Mouse (Mus musculus) midbrain, embryonic 12.5 days (tissue): ENCODE data around the gene Ankrd42. TPM values are rescaled to one million over a fixed set of nuclear protein-coding genes. Genes with fewer than 3 reads are reported as not detected.
A peak's percentile ranks its signal among the peaks of the same experiment; 100 is the strongest.

Experiments
- ATAC-seq: fragments of 200-750 bp; cut with Nextera tagmentation; 2 replicates; pipeline ENCODE4 v1.8.0; 2017; ENCODE audit warnings: low read depth, moderate TSS enrichment, moderate library complexity; ENCODE audit not compliant: low FRiP score
- H3K27ac ChIP-seq: fragments of 300-500 bp; sonication (generic); replicated peaks from 2 replicates; pipeline ENCODE4 v1.5.1; 2016; ENCODE audit warnings: mild to moderate bottlenecking
- H3K27me3 ChIP-seq: fragments of 300-500 bp; sonication (generic); 2 replicates; pipeline ENCODE4 v1.6.1; 2016; ENCODE audit warnings: mild to moderate bottlenecking
- H3K36me3 ChIP-seq: fragments of 300-500 bp; sonication (generic); 2 replicates; pipeline ENCODE4 v1.6.1; 2016
- H3K4me1 ChIP-seq: fragments of 300-500 bp; sonication (generic); 2 replicates; pipeline ENCODE4 v1.6.1; 2016
- H3K4me2 ChIP-seq: fragments of 300-500 bp; sonication (generic); replicated peaks from 2 replicates; pipeline ENCODE4 v1.6.1; 2016; ENCODE audit warnings: mild to moderate bottlenecking, moderate library complexity
- H3K4me3 ChIP-seq: fragments of 300-500 bp; sonication (generic); 2 replicates; pipeline ENCODE4 v1.5.1; 2016; ENCODE audit warnings: mild to moderate bottlenecking
- H3K9ac ChIP-seq: fragments of 300-500 bp; sonication (generic); replicated peaks from 2 replicates; pipeline ENCODE4 v1.6.1; 2016; ENCODE audit warnings: mild to moderate bottlenecking, moderate library complexity
- H3K9me3 ChIP-seq: fragments of 300-500 bp; sonication (generic); 2 replicates; pipeline ENCODE4 v1.6.1; 2016; ENCODE audit warnings: mild to moderate bottlenecking
- WGBS: fragments of 180-500 bp; shearing (Covaris S2); methylation state at CpG from one replicate; pipeline ENCODE4 v1.1.7; 2016; 5-methylcytosine and 5-hydroxymethylcytosine counted together
- polyA plus RNA-seq: library from polyadenylated mRNA; unstranded; fragments of >200 nt; fragmentation: Nextera tagmentation; extraction: Ambion mirVana; gene quantifications from 2 replicates; pipeline ENCODE4 v1.2.1, GENCODE M21; 2016

Gene Ankrd42
- polyA plus RNA-seq, 1 experiment from 2014 or later: 12.7 TPM

GRCm38 (mm10) chr7:92558744-92559143, 78.2 kb downstream of the Ankrd42 start:
- H3K36me3 ChIP-seq: no peaks in the 10 kb centered on the region
- no peak for ATAC-seq
- peaks cover 8% of the 10 kb centered on the region for H3K4me1 ChIP-seq
- no peaks in the 10 kb centered on the region for H3K9me3 ChIP-seq
- H3K4me3 ChIP-seq: no peak overlapping the region
- no peaks in the 10 kb centered on the region for H3K27me3 ChIP-seq
- 83% methylated on average over 2 of the region's 2 CpGs for WGBS
- H3K27ac ChIP-seq: no peak overlapping the region
- H3K9ac ChIP-seq: no peak overlapping the region
- no peak overlapping the region for H3K4me2 ChIP-seq

- H3K27me3 ChIP-seq: no peaks in the 10 kb centered on the region
- WGBS: 54% methylated on average over 4 of the region's 4 CpGs
- no peak overlapping the region for H3K4me2 ChIP-seq
- H3K9me3 ChIP-seq: no peaks in the 10 kb centered on the region
- no peak overlapping the region for H3K4me3 ChIP-seq
- ATAC-seq: peak; percentile 70
- H3K27ac ChIP-seq: no peak overlapping the region
- H3K9ac ChIP-seq: no peak overlapping the region
- H3K36me3 ChIP-seq: no peaks in the 10 kb centered on the region
- no peaks in the 10 kb centered on the region for H3K4me1 ChIP-seq
Observed at GRCm38 (mm10) chr7:92550990-92551392, 86.0 kb downstream of the Ankrd42 start.

GRCm38 (mm10) chr7:92550248-92550989, 86.5 kb downstream of the Ankrd42 start:
- H3K36me3 ChIP-seq: no peaks in the 10 kb centered on the region
- ATAC-seq: peak; percentile 41; the same call in 1 of the 2 replicates
- no peaks in the 10 kb centered on the region for H3K4me1 ChIP-seq
- no peaks in the 10 kb centered on the region for H3K9me3 ChIP-seq
- WGBS: 89% methylated on average over 6 of the region's 6 CpGs
- H3K27me3 ChIP-seq: no peaks in the 10 kb centered on the region
- H3K9ac ChIP-seq: no peak overlapping the region
- H3K4me2 ChIP-seq: no peak overlapping the region
- H3K4me3 ChIP-seq: no peak overlapping the region
- H3K27ac ChIP-seq: no peak overlapping the region

GRCm38 (mm10) chr7:92546763-92547162, 90.2 kb downstream of the Ankrd42 start:
- Histone ChIP-seq H3K9me3 (no peaks in the 10 kb centered on the region), H3K27me3 (no peaks in the 10 kb centered on the region), H3K36me3 (no peaks in the 10 kb centered on the region), H3K4me1 (no peaks in the 10 kb centered on the region), H3K4me3 (no peak overlapping the region), H3K9ac (no peak overlapping the region), H3K4me2 (no peak overlapping the region), H3K27ac (no peak overlapping the region)
- WGBS: 73% methylated on average over 2 of the region's 2 CpGs
- no peak for ATAC-seq

- peak overlapping the region; percentile 69 for H3K27ac ChIP-seq
- no peaks in the 10 kb centered on the region for H3K9me3 ChIP-seq
- 56% methylated on average over 6 of the region's 6 CpGs for WGBS
- no peaks in the 10 kb centered on the region for H3K27me3 ChIP-seq
- no peak overlapping the region for H3K9ac ChIP-seq
- no peaks in the 10 kb centered on the region for H3K36me3 ChIP-seq
- peak; percentile 79 for ATAC-seq
- H3K4me1 ChIP-seq: no peaks in the 10 kb centered on the region
- no peak overlapping the region for H3K4me2 ChIP-seq
- H3K4me3 ChIP-seq: no peak overlapping the region
Observed at GRCm38 (mm10) chr7:92532351-92533036, 104.4 kb downstream of the Ankrd42 start.

Other genes with a start within 250 kb of the Ankrd42 start
- gene Ccdc90b, start 76.0 kb downstream of the Ankrd42 start, polyA plus RNA-seq: 83.8 and 84.4 TPM in 2 replicates
- gene Pcf11, start 32.8 kb upstream of the Ankrd42 start, polyA plus RNA-seq: 31.2 and 33.1 TPM in 2 replicates
- gene Rab30, start 104.5 kb upstream of the Ankrd42 start, polyA plus RNA-seq: 19.8 and 20.3 TPM in 2 replicates
- 17.1 and 19.3 TPM in 2 replicates for gene Ddias, start 237.1 kb upstream of the Ankrd42 start, polyA plus RNA-seq
- gene Prcp, start 237.3 kb upstream of the Ankrd42 start, polyA plus RNA-seq: 19.5 and 20.7 TPM in 2 replicates